Mouse (Mus musculus): Measurements from ENCODE around the gene Usp36. TPM values are rescaled to one million over a fixed set of nuclear protein-coding genes. Genes with fewer than 3 reads are reported as not detected.
"Not testable (repeated sequence)": the region's sequence is repeated elsewhere in the genome, so short reads cannot be mapped to it uniquely, and the experiment has no call there.

The Usp36 gene
- 10 to 100 TPM; 12.3 to 12.4 TPM for total RNA-seq (2021)
- long read RNA-seq, experiment 1, partial matches to known transcripts = 0 of 1 reads
- long read RNA-seq, experiment 1, other reads (novel, unspliced or antisense) = 1 of 1 reads
- long read RNA-seq, experiment 2 = 0 reads

DNA sequence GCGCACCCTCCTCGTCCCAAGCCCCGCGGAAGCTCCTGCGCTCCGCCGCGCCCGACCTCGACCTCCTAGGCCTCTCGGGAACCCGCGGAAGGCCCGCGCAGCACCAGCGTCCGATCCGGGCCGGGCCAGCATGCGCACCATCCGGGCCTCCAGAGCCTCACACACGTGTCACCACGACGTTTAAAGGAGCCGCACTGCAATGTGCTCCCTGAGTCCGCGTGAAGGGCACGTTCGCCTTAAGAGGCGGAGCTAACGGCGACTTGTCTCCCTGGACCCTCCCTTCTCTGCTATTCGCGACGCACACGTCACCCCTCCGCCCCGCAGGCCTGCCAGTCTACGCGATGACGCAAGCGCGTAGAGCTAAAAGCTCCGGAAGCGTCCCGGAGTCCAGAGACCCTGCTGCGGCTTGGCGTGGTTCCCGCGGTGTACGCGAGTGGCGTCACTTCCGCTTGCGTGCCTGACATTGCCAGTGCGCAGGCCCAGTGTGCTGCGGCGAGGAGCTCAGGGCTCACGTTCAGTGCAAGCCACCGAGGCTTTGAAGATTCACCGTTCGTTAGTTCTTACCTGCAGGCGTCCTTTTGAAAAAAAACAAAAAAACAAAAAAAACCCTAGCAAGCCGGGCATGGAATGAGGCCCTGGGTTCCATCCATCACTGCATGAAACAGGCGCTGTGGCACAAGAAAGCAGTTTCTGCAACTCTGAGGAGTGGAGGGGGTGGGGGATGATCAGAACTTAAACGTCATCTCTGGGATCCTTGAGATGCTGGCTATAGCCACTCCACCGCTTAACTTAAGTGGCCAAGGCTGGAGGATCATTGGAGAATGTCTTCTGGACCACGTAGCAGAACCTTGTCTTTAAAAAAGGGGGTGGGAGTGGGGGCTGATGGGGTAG is at the start of gene Usp36:
Gene Usp36 (minus strand): TSS at position 246 of the 891 bp plus-strand sequence.
- peak; percentile 99 to 100 for DNase-seq

DNA sequence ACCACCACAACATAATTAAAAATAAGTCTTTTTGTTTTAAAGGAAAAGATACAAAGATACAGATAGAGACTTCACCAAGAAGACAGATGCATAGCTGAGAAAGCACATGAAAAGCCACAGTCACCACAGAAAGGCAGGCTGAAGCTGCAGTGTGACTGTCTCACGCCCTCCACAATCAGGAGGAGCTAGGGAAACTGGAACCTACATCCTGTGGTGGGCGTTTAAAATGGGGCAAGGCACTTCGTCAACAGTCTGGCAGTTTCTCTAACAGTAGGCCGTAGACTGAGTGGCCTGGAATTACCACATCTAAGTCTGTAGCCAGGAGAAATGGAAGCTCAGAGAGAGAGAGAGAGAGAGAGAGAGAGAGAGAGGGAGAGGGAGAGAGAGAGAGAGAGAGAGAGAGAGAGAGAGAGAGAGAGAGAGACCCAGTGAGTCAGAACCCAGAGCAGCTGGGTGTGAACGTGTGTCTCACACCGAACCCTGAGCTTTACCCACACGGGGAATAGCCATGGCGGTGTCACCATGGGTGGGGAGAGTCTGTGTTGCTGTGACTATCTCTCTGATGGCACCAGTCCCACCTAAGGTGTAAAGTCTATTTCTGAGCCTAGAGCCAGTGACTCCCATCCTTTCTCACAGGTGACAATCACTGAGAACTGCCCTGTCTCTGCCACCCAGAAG is 47.6 kb upstream of the Usp36 start:
- DNase-seq = no peak

DNA sequence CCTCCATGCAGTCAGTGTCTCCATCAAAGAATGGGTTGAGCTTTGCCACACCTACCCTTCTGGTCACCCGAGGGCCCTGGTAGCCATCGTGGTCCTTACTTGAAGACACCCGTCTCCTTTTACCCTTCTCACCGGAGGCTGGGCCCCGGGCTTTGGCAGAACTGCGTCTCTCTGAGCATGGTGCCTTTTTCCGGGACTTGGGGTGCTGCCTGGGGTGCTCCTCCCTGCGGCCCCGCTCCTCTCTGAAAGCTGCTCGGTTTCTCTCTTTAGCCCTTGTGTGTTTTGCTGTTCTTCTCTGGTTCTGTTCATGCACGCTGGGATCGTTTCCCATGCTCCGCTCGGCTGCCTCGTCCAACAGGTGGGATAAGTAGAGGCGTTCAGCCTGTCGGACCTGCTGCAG is 43.4 kb upstream of the Usp36 start:
- no peak for DNase-seq

- peak; percentile 72 to 74 for DNase-seq
Observed at GRCm38 (mm10) chr11:118332376-118332775, 42.3 kb upstream of the Usp36 start.

DNA sequence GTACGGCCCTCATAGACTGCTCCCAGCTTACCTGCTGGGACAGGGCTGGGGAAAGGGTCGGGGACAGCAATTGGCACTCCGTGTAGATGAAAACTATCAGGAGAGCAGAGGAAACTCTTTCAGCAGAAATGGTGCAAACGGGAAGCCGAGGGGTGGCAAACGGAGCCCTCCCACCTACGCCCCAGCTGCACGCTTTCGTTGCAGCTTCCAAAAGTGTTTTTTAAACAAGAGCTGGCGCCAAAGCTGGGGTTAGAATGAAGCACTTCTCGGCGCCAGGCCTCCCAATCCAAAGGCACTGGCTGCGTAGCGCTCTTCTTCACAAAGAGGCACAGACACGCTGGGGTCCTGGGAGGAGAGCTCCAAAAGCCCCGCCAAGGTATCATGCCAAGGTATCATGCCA is 40.7 kb upstream of the Usp36 start:
- DNase-seq = no peak

GRCm38 (mm10) chr11:118330361-118330760 is 40.3 kb upstream of the Usp36 start:
- no peak for DNase-seq

- no peak for DNase-seq
Observed at GRCm38 (mm10) chr11:118328947-118329346, 38.9 kb upstream of the Usp36 start.

DNA sequence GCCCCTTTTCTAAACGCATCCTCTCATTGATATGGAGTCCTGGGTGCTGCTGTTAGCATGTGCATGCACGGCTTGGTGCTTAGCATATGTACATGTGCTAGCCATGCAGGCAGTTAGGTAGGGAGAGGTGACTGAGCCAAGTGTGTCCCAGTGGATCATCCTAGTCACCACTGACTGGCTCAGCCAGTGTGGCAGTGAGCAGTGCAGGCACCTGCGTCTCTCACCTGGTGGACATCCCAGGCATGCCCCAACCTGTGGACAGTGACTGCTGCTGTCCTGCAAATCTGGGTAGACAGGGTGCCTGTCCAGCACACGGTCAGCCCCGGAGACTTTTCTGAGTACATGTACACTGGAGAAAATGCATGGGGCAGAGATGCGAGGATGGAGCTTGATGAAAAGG is 38.5 kb upstream of the Usp36 start:
- no peak for DNase-seq

DNA sequence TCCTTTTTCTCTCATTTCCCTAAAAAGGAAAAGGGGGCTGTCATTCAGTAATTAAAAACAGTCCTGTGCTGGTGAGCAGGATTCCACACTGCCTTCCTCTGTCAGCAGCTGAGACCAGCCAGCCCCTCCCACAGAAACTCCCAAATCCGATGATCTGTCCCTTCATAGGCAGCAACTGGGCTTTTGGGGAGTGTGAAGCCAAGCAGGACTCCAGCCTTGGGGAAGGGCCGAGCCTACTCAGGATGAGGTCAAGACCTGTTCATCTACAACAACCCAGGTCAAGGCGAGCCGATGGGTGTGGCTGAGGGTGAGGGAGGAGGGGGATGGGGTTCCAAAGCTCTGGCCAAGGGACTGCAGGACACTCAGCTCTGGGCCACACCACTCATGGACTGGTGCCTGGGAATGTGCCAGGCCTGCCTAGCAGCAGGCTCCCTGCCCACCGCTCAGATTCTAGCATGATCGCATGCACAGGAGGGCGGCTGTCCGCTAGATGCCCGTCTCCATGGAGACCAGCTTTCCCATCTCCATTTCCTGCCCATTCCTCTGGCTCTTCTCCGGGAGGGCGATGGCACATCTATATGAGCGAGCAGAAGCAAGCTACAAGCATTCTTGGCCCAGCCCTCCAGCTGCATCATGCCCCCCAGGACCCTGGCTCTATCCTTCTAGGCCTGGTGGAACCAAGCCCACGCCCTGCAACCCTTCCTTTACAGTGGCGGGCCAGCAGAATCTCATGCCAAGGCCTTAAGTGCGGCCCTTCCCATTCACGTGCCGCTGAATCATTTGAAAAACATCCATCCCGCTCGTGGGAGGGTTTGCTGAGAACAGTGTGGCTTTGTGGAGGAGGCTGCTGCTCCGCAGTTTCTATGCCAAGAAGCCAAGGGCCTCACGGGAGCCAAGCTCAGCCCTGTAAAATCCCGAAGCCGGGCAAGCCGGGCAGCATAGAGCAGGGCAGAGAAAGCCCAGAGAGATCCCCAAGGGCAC is 37.2 kb upstream of the Usp36 start:
- DNase-seq = peak; percentile 82 to 90

DNA sequence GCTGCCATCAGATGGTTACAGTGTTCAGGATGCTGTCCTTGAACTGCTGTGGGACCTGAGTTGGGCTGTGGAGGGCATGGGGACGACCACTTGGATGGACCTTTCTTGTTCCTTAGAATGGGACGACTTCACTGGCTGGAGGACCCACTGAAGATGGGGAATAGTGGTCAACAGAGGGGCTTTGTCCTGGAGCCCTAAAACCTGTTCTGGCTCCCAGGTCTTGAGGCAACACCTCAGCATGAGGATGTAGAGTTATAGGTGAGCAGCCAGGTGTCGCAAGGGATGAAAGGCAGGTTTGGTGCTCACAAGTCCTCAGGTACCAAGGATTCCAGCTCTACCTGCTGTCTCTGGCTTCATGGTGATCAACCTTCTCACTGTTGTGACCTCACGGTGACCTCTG is 36.4 kb upstream of the Usp36 start:
- no peak for DNase-seq

DNA sequence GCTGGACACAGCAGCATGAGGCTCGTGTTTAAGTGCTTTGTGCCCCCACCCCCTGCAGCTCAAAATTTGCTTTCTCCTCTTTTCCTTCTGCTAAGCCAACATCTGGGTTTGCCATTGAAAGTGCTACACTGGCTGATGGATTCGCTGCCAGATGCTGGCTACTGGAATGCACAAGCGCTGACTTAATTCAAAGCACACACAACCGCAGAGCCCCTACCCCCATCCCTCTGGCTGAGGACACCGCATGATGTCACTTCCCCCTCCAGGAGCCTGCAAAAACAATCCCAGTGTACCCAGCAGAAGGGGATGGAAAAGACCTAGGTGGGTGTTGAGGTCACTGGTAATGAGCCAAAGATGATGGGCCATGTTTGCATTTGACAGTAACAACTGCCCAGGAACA is 34.5 kb upstream of the Usp36 start:
- peak in 1 of 2 experiments; percentile 58 for DNase-seq

- DNase-seq = no peak
Observed at GRCm38 (mm10) chr11:118323974-118324373, 33.9 kb upstream of the Usp36 start.

DNA sequence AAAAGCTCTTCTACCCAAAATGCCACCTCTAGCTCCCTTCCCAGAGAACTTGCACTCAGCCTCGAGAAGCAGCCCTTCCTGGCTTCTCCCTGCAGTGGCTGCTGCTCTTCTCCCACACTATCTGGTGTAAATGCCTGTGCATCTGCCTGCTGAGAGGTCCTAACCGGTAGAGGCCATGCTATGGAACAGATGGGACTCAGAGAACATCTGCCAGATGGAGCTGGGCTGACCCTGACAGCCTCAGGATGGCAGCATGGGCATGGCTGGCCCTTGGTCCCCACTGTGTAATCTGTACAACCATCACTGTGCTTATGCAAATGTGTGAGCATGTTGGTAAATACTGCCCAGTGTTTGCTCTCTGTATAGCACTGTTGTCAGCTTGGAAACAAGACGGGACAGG is 32.6 kb upstream of the Usp36 start:
- no peak for DNase-seq

DNA sequence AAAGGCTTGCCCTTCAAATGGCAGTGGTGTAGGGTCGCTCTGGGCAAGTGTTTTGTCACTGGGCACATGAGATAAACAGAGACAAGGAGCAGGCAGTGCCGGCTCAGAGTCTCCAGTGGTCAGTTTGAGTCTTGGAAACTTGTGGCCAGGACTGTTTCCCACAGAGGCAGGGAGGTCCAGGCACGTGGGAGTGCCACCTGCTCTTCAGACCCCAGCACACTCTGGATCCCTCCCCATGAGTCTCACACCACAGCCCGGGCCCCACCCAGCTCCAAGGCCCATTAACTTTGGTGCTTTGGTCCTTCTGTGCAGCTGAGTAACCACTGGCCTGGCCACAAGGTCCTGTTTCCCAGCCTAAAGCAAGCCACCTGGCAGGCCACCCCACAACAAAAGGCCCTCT is 31.9 kb upstream of the Usp36 start:
- no peak for DNase-seq

DNA sequence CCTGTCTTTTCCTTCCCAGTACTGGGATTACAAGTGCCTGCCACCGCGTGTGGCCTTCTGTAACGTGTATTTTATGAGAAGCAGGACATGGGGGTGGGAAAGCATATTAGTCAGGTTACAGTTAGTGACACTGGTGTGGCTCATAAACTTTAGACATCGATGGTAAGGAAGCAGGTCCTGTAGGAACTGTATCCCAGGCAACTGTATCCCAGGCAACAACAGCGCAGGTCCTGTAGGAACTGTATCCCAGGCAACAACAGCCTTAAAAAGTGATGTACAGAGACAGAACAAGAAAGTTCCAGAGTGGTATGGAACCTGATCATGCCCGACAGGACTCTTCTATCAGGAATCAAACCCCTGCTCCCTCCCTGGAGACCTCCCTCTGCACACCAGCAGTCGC is 31.5 kb upstream of the Usp36 start:
- DNase-seq = no peak

- DNase-seq = peak in 1 of 2 experiments; percentile 63
Observed at GRCm38 (mm10) chr11:118318678-118319077, 28.6 kb upstream of the Usp36 start.

- DNase-seq = peak; percentile 55 to 80
Observed at GRCm38 (mm10) chr11:118317129-118317528, 27.1 kb upstream of the Usp36 start.

GRCm38 (mm10) chr11:118316231-118316806 is 26.3 kb upstream of the Usp36 start:
- DNase-seq = no peak

DNA sequence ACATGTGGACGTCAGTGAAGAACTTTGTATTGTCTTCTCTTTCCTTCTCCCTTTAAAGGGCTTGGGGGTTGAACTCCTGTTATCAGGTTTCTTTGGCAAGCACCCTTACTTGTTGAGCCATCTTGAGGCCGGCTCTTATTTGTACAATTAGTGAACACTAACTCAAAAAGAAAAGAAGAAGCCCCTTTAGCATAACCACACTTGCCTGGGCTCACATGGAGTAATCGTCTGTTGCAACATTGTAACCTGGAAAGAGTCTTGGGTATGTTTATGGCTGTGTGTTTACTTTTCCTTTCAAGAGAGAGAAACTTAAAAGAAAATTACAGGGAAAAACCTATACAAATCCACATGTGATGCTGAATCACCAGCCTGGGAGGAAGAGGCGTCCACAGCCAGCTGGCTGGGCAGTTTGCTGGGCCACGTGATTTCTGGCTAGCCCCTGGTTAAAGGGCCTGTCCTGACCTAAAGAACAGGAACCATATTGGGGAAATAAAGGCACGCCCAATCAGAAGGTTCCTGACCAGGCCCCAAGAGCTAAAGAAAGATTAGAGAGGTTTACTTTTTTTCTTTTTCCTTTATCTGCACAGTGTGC is 22.2 kb upstream of the Usp36 start:
- DNase-seq = no peak

DNA sequence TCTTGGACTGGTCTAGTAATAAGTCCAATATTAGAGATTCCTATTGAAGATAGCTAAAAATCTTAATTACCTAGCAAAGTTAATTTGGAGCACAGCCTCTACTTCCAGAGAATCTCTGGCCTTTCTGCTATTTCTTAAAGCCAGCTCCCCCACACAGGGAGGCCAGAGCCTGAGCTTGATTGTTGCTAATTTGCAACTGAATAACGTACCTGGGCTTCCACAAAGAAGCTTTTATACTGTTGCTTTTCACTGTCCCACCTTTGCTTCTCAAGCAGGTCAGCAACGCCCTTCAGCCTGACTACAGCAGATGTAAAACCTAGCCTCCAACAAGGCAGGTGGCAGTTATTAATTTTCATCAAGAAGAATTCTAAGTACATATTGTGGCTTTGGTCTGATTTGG is 17.9 kb upstream of the Usp36 start:
- DNase-seq = not testable (repeated sequence)

- not testable (repeated sequence) for DNase-seq
Observed at GRCm38 (mm10) chr11:118303959-118304358, 13.9 kb upstream of the Usp36 start.

All from heart, adult 18-20 months (tissue).